Mouse (Mus musculus) liver, embryonic 13.5 days (tissue): ENCODE data around the gene Chrd. TPM values are rescaled to one million over a fixed set of nuclear protein-coding genes. Genes with fewer than 3 reads are reported as not detected.

ENCODE experiments used
- ATAC-seq: fragments of 200-750 bp; cut with Nextera tagmentation; 2 replicates; pipeline ENCODE4 v1.8.0; 2017; ENCODE audit warnings: low read depth, mild to moderate bottlenecking, moderate number of reproducible peaks, moderate library complexity
- DNase-seq: peaks from one replicate; pipeline ENCODE4 v3.0.0; 2022
- H3K27ac ChIP-seq: fragments of 300-500 bp; sonication (generic); 2 replicates; pipeline ENCODE4 v1.5.1; 2015; ENCODE audit warnings: moderate library complexity, mild to moderate bottlenecking, inconsistent platforms
- H3K27me3 ChIP-seq: fragments of 300-500 bp; sonication (generic); 2 replicates; pipeline ENCODE4 v1.6.1; 2015; ENCODE audit warnings: mild to moderate bottlenecking, inconsistent platforms
- H3K36me3 ChIP-seq: fragments of 300-500 bp; sonication (generic); 2 replicates; pipeline ENCODE4 v1.6.1; 2015; ENCODE audit warnings: mild to moderate bottlenecking, inconsistent platforms
- H3K4me1 ChIP-seq: fragments of 300-500 bp; sonication (generic); replicated peaks from 2 replicates; pipeline ENCODE4 v1.6.1; 2015; ENCODE audit warnings: inconsistent platforms
- H3K4me2 ChIP-seq: fragments of 300-500 bp; sonication (generic); 2 replicates; pipeline ENCODE4 v1.6.1; 2015; ENCODE audit warnings: inconsistent platforms, mild to moderate bottlenecking, moderate library complexity
- H3K4me3 ChIP-seq: fragments of 300-500 bp; sonication (generic); replicated peaks from 2 replicates; pipeline ENCODE4 v1.5.1; 2015; ENCODE audit warnings: mild to moderate bottlenecking, inconsistent platforms
- H3K9ac ChIP-seq: fragments of 300-500 bp; sonication (generic); 2 replicates; pipeline ENCODE4 v1.6.1; 2015; ENCODE audit warnings: mild to moderate bottlenecking, inconsistent platforms
- H3K9me3 ChIP-seq: fragments of 300-500 bp; sonication (generic); replicated peaks from 2 replicates; pipeline ENCODE4 v1.6.1; 2016; ENCODE audit warnings: inconsistent platforms
- WGBS: fragments of 180-500 bp; shearing (Covaris S2); methylation state at CpG from one replicate; pipeline ENCODE4 v1.1.7; 2015; ENCODE audit not compliant: insufficient replicate concordance; 5-methylcytosine and 5-hydroxymethylcytosine counted together
- polyA plus RNA-seq: library from polyadenylated mRNA; unstranded; fragments of >200 nt; fragmentation: Nextera tagmentation; extraction: Ambion mirVana; gene quantifications from 2 replicates; pipeline ENCODE4 v1.2.1, GENCODE M21; 2015

The Chrd gene
- polyA plus RNA-seq, result 0.31 and 0.38 TPM in 2 replicates

- Histone ChIP-seq H3K36me3 (no peaks in the 10 kb centered on the region; the same call in 1 of the 2 replicates), H3K4me1 (peaks cover 9% of the 10 kb centered on the region; the same call in 1 of the 2 replicates), H3K4me3 (peak within 1 kb of the TSS; percentile 55), H3K9ac (peak within 1 kb of the TSS; percentile 44), H3K27me3 (peaks cover 93% of the 10 kb centered on the region), H3K4me2 (peak within 1 kb of the TSS; percentile 69), H3K9me3 (no peaks in the 10 kb centered on the region), H3K27ac (no peak within 1 kb of the TSS)
- ATAC-seq, result peak; percentile 26
- no peak for DNase-seq
- WGBS, result 2% methylated on average over 57 of the region's 70 CpGs
Observed at GRCm38 (mm10) chr16:20732925-20733730, at the start of gene Chrd. TSS of gene Chrd (plus strand) at chr16:20733127.

GRCm38 (mm10) chr16:20690774-20691173, 42.2 kb upstream of the Chrd start:
- Histone ChIP-seq H3K9me3 (no peaks in the 10 kb centered on the region), H3K27me3 (peaks cover 24% of the 10 kb centered on the region), H3K27ac (0 out of 2 replicates have a peak overlapping the region, but pooled peaks have one; percentile 23), H3K9ac (no peak overlapping the region), H3K36me3 (peaks cover 68% of the 10 kb centered on the region), H3K4me1 (peaks cover 68% of the 10 kb centered on the region), H3K4me2 (no peak overlapping the region), H3K4me3 (no peak overlapping the region)
- WGBS, result 63% methylated on average over 3 of the region's 3 CpGs
- DNase-seq, result no peak
- no peak for ATAC-seq

GRCm38 (mm10) chr16:20691617-20692016, 41.3 kb upstream of the Chrd start:
- 91% methylated on average over 1 of the region's 1 CpGs for WGBS
- peaks cover 74% of the 10 kb centered on the region for H3K4me1 ChIP-seq
- no peak for ATAC-seq

GRCm38 (mm10) chr16:20692241-20692965, 40.5 kb upstream of the Chrd start:
- ATAC-seq (no peak), DNase-seq (no peak)
- WGBS, result 60% methylated on average over 16 of the region's 16 CpGs
- Histone ChIP-seq H3K4me2 (peak overlapping the region; percentile 96), H3K9me3 (no peaks in the 10 kb centered on the region), H3K36me3 (peaks cover 52% of the 10 kb centered on the region), H3K27ac (peak overlapping the region; percentile 61), H3K9ac (peak overlapping the region; percentile 81), H3K4me3 (peak overlapping the region; percentile 70), H3K4me1 (peaks cover 74% of the 10 kb centered on the region), H3K27me3 (peaks cover 40% of the 10 kb centered on the region)

More at GRCm38 (mm10) chr16:20691617-20692016, 41.3 kb upstream of the Chrd start:
- Histone ChIP-seq H3K9ac (no peak overlapping the region), H3K4me3 (no peak overlapping the region), H3K4me2 (no peak overlapping the region), H3K36me3 (peaks cover 60% of the 10 kb centered on the region), H3K27ac (no peak overlapping the region), H3K9me3 (no peaks in the 10 kb centered on the region), H3K27me3 (peaks cover 32% of the 10 kb centered on the region)
- no peak for DNase-seq

GRCm38 (mm10) chr16:20693111-20693701, 39.7 kb upstream of the Chrd start, which contains the start of gene Fam131a:
TSS of gene Fam131a (plus strand) at chr16:20693241.
- Histone ChIP-seq H3K4me2 (peak within 1 kb of the TSS; percentile 96), H3K36me3 (peaks cover 44% of the 10 kb centered on the region), H3K27ac (peak within 1 kb of the TSS; percentile 61), H3K9ac (peak within 1 kb of the TSS; percentile 81), H3K27me3 (peaks cover 47% of the 10 kb centered on the region), H3K9me3 (no peaks in the 10 kb centered on the region), H3K4me1 (peaks cover 73% of the 10 kb centered on the region), H3K4me3 (peak within 1 kb of the TSS; percentile 70)
- DNase-seq (peak; percentile 80), ATAC-seq (peak; percentile 92)
- WGBS, result 3% methylated on average over 37 of the region's 37 CpGs

GRCm38 (mm10) chr16:20694781-20695180, 38.1 kb upstream of the Chrd start:
- H3K27ac ChIP-seq, result no peak overlapping the region
- no peak overlapping the region for H3K9ac ChIP-seq
- H3K4me3 ChIP-seq, result no peak overlapping the region
- H3K4me2 ChIP-seq, result 0 out of 2 replicates have a peak overlapping the region, but pooled peaks have one; percentile 63
- DNase-seq, result no peak
- peaks cover 28% of the 10 kb centered on the region for H3K36me3 ChIP-seq
- H3K9me3 ChIP-seq, result no peaks in the 10 kb centered on the region
- ATAC-seq, result no peak
- 63% methylated on average over 8 of the region's 8 CpGs for WGBS
- H3K4me1 ChIP-seq, result peaks cover 58% of the 10 kb centered on the region
- H3K27me3 ChIP-seq, result peaks cover 59% of the 10 kb centered on the region

- Histone ChIP-seq H3K9ac (peak overlapping the region; percentile 52; the same call in 1 of the 2 replicates), H3K36me3 (peaks cover 18% of the 10 kb centered on the region), H3K27me3 (peaks cover 59% of the 10 kb centered on the region), H3K4me1 (peaks cover 48% of the 10 kb centered on the region), H3K4me2 (peak overlapping the region; percentile 63), H3K4me3 (peak overlapping the region; percentile 42), H3K27ac (no peak overlapping the region), H3K9me3 (no peaks in the 10 kb centered on the region)
- DNase-seq, result no peak
- 4% methylated on average over 45 of the region's 46 CpGs for WGBS
- ATAC-seq, result no peak
Observed at GRCm38 (mm10) chr16:20695622-20696323, 37.2 kb upstream of the Chrd start.

GRCm38 (mm10) chr16:20699266-20699665, 33.7 kb upstream of the Chrd start:
- Histone ChIP-seq H3K4me2 (no peak overlapping the region), H3K27me3 (peaks cover 50% of the 10 kb centered on the region), H3K4me1 (peaks cover 51% of the 10 kb centered on the region), H3K4me3 (no peak overlapping the region), H3K9ac (no peak overlapping the region), H3K27ac (no peak overlapping the region), H3K36me3 (no peaks in the 10 kb centered on the region), H3K9me3 (no peaks in the 10 kb centered on the region)
- ATAC-seq, result no peak
- DNase-seq, result no peak
- WGBS, result 68% methylated on average over 5 of the region's 5 CpGs

GRCm38 (mm10) chr16:20700036-20700435, 32.9 kb upstream of the Chrd start:
- no peaks in the 10 kb centered on the region for H3K9me3 ChIP-seq
- no peak overlapping the region for H3K27ac ChIP-seq
- H3K27me3 ChIP-seq, result peaks cover 42% of the 10 kb centered on the region
- 61% methylated on average over 5 of the region's 5 CpGs for WGBS
- no peak overlapping the region for H3K9ac ChIP-seq
- peaks cover 3% of the 10 kb centered on the region; the same call in 1 of the 2 replicates for H3K36me3 ChIP-seq
- DNase-seq, result no peak
- H3K4me3 ChIP-seq, result no peak overlapping the region
- ATAC-seq, result no peak
- no peak overlapping the region for H3K4me2 ChIP-seq
- H3K4me1 ChIP-seq, result peaks cover 51% of the 10 kb centered on the region

- H3K4me3 ChIP-seq, result no peak overlapping the region
- no peaks in the 10 kb centered on the region for H3K9me3 ChIP-seq
- peak overlapping the region; percentile 66 for H3K9ac ChIP-seq
- peaks cover 29% of the 10 kb centered on the region for H3K27me3 ChIP-seq
- peaks cover 53% of the 10 kb centered on the region for H3K4me1 ChIP-seq
- peaks cover 9% of the 10 kb centered on the region for H3K36me3 ChIP-seq
- WGBS, result 75% methylated on average over 7 of the region's 7 CpGs
- no peak for DNase-seq
- 0 out of 2 replicates have a peak overlapping the region, but pooled peaks have one; percentile 92 for H3K27ac ChIP-seq
- H3K4me2 ChIP-seq, result no peak overlapping the region
- no peak for ATAC-seq
Observed at GRCm38 (mm10) chr16:20701316-20701715, 31.6 kb upstream of the Chrd start.
